Comparison of ENCODE assay signal across 14 mouse cellular contexts in the genomic region with DNA sequence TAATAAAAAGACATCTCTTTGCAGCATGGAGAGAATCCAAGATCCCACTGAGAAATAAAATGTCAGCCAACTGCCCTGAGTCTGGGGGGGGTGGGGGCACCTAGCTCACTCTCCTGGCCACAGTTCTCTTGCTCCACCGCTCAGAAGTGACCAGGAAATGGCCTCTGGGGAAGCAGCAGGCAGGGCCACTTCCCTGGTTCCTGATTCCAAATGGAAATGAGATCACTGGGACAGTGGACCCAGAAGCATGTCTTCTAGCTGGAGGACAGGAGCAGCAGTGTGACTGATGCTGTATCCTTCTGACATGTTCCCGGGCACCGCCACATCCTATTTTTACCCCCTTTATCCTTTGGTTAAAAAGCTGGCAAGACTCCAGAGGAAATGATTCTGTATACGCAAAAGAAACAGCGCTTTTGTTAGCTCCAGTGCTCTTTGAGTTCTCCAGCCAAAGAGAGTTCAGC. TPM values are rescaled to one million over a fixed set of nuclear protein-coding genes. Genes with fewer than 3 reads are reported as not detected.
DNase-seq lines count a peak whose midpoint lies in the region; ATAC-seq lines count a peak whose summit lies in the region.
"Had no signal": no experiment of that assay in that cellular context is flagged by ENCODE, and none has a peak within 500 bp of the region (broad histone marks: within the 10 kb centered on the region; RNA-seq: fewer than 3 reads in every experiment).

No protein-coding gene starts in this region.

- H3K4me1 ChIP-seq in embryonic facial prominence, embryonic 14.5 days (ENCODE audit: control insufficient read depth, insufficient read depth, low read length) = no peaks in the 10 kb centered on the region
- peaks cover 7% of the 10 kb centered on the region; the same call in 1 of the 2 replicates for H3K4me1 ChIP-seq in embryonic facial prominence, embryonic 10.5 days

- peak; percentile 41 for DNase-seq in embryonic facial prominence, embryonic 14.5 days (ENCODE audit: low spot score)
- no peak for DNase-seq in embryonic facial prominence, embryonic 10.5 days (ENCODE audit: low spot score)
- DNase-seq in kidney, postnatal 10 days = peak; percentile 8
- DNase-seq in kidney, adult 9 months = no peak
- DNase-seq in cerebellum, adult 11-12 months = peak; percentile 74
- DNase-seq in adrenal gland, postnatal 4 days (ENCODE audit: low spot score in 2 of 2) = no peak
- DNase-seq: heart, postnatal 4 days; kidney, postnatal 14 days had no signal

- no peak for ATAC-seq in embryonic facial prominence, embryonic 14.5 days (ENCODE audit: low read depth)
- peak; percentile 27 to 49; a peak in 1 of 4 replicates for ATAC-seq in hematopoietic stem cell, adult 5-6 weeks (replicated peaks in 1 of 2; ENCODE audit: insufficient read depth in 1 of 2, low FRiP score in 2 of 2, low TSS enrichment in 1 of 2, low read depth in 1 of 2, poor library complexity in 2 of 2, severe bottlenecking in 2 of 2)
- ATAC-seq in erythroblast, adult 5-6 weeks (replicated peaks; ENCODE audit: low FRiP score, poor library complexity, severe bottlenecking) = no peak

- H3K4me2 ChIP-seq in embryonic facial prominence, embryonic 14.5 days (ENCODE audit: low read depth, low read length) = no peak overlapping the region
- H3K4me2 ChIP-seq: limb, embryonic 13.5 days had no signal

- no peaks in the 10 kb centered on the region for H3K36me3 ChIP-seq in embryonic facial prominence, embryonic 14.5 days (ENCODE audit: control insufficient read depth, insufficient read depth, low read length)
- no peaks in the 10 kb centered on the region for H3K36me3 ChIP-seq in embryonic facial prominence, embryonic 10.5 days (replicated peaks)
- H3K36me3 ChIP-seq: limb, embryonic 13.5 days had no signal

- H3K9me3 ChIP-seq in embryonic facial prominence, embryonic 14.5 days (ENCODE audit: control insufficient read depth, low read length) = no peaks in the 10 kb centered on the region
- H3K9me3 ChIP-seq in embryonic facial prominence, embryonic 10.5 days = no peaks in the 10 kb centered on the region

- H3K27me3 ChIP-seq in embryonic facial prominence, embryonic 14.5 days (replicated peaks; ENCODE audit: control insufficient read depth, insufficient read depth, low read length) = no peaks in the 10 kb centered on the region
- no peaks in the 10 kb centered on the region for H3K27me3 ChIP-seq in embryonic facial prominence, embryonic 10.5 days (replicated peaks; ENCODE audit: low read depth, poor library complexity, severe bottlenecking)
- H3K27me3 ChIP-seq: limb, embryonic 13.5 days had no signal

- no peak overlapping the region for H3K9ac ChIP-seq in embryonic facial prominence, embryonic 14.5 days (ENCODE audit: low read depth, low read length)
- H3K9ac ChIP-seq: limb, embryonic 13.5 days had no signal

- 51% methylated on average over 5 of the region's 5 CpGs for WGBS in embryonic facial prominence, embryonic 14.5 days
- WGBS in embryonic facial prominence, embryonic 10.5 days = 75% methylated on average over 5 of the region's 5 CpGs

- no peak overlapping the region for H3K27ac ChIP-seq in embryonic facial prominence, embryonic 14.5 days (replicated peaks; ENCODE audit: low read depth, low read length)
- H3K27ac ChIP-seq in embryonic facial prominence, embryonic 10.5 days (replicated peaks) = no peak overlapping the region
- H3K27ac ChIP-seq: limb, embryonic 13.5 days had no signal

- H3K4me3 ChIP-seq in embryonic facial prominence, embryonic 14.5 days (ENCODE audit: low read depth, low read length) = no peak overlapping the region
- no peak overlapping the region for H3K4me3 ChIP-seq in embryonic facial prominence, embryonic 10.5 days
- H3K4me3 ChIP-seq: limb, embryonic 13.5 days; myocyte had no signal

RNA-seq across cellular contexts. Expression of gene Atg4a-ps, which starts 21.2 kb away (rescaled TPM):
- 0.22 and 0.47 TPM in 2 replicates for polyA plus RNA-seq in embryonic facial prominence, embryonic 14.5 days (2014; fragmentation: Nextera tagmentation; extraction: Ambion mirVana)
- 0.20 TPM in 2 replicates for polyA plus RNA-seq in embryonic facial prominence, embryonic 10.5 days (2016; fragmentation: Nextera tagmentation; extraction: Ambion mirVana)
- 0.60 and 0.94 TPM in 2 replicates for total RNA-seq in hematopoietic stem cell, adult 5-6 weeks (2017)
- total RNA-seq in erythroblast, adult 5-6 weeks (2015; ENCODE audit: low replicate concordance) = 1.5 and 4.2 TPM in 2 replicates
- total RNA-seq in erythroblast, adult 5-6 weeks (2017; ENCODE audit: low replicate concordance) = 6.0 and 12.7 TPM in 2 replicates
- total RNA-seq in adrenal gland, postnatal 4 days (2021) = 1 to 10 TPM in 1 of 2 experiments, under 1 TPM in 1; 0.17 to 2.9 TPM

RNA-seq across cellular contexts. Expression of gene Syt6, which starts 49.6 kb away (rescaled TPM):
- 1.7 and 1.9 TPM in 2 replicates for polyA plus RNA-seq in embryonic facial prominence, embryonic 14.5 days (2014; fragmentation: Nextera tagmentation; extraction: Ambion mirVana)
- polyA plus RNA-seq in embryonic facial prominence, embryonic 10.5 days (2016; fragmentation: Nextera tagmentation; extraction: Ambion mirVana) = 2.3 and 4.8 TPM in 2 replicates
- 0.69 TPM in 1 of 2 replicates, not detected in the other for total RNA-seq in hematopoietic stem cell, adult 5-6 weeks (2017)
- total RNA-seq in erythroblast, adult 5-6 weeks (2015; ENCODE audit: low replicate concordance) = not detected in 2 replicates
- 0.94 and 3.6 TPM in 2 replicates for total RNA-seq in erythroblast, adult 5-6 weeks (2017; ENCODE audit: low replicate concordance)
- under 1 TPM; 0.20 to 0.56 TPM for total RNA-seq in adrenal gland, postnatal 4 days (2021)
- total RNA-seq: adrenal gland, postnatal 14 days; heart, postnatal 4 days had no signal
- polyA plus RNA-seq: gonadal fat pad, adult 2 months had no signal

Comparison
In these comparisons a context has a peak if more than half of its experiments do, and no peak if none do; other contexts are left out.
1. DNase-seq: peak in embryonic facial prominence, embryonic 14.5 days (single experiment), kidney, postnatal 10 days (single experiment) and cerebellum, adult 11-12 months (single experiment); none in embryonic facial prominence, embryonic 10.5 days (single experiment), kidney, adult 9 months (single experiment) and adrenal gland, postnatal 4 days (0 of 2).
2. ATAC-seq: peak in hematopoietic stem cell, adult 5-6 weeks (2 of 2); none in embryonic facial prominence, embryonic 14.5 days (single experiment) and erythroblast, adult 5-6 weeks (single experiment).